Mouse (Mus musculus) kidney, embryonic 14.5 days (tissue): ENCODE results near the gene Speg. TPM values are rescaled to one million over a fixed set of nuclear protein-coding genes. Genes with fewer than 3 reads are reported as not detected.
A peak's percentile ranks its signal among the peaks of the same experiment; 100 is the strongest.

Source experiments
- ATAC-seq: fragments of 200-750 bp; cut with Nextera tagmentation; 2 replicates; pipeline ENCODE4 v1.8.0; 2017; ENCODE audit warnings: moderate number of reproducible peaks, mild to moderate bottlenecking, moderate TSS enrichment, moderate library complexity; ENCODE audit not compliant: low FRiP score, low TSS enrichment
- H3K27ac ChIP-seq: fragments of 300-500 bp; sonication (generic); 2 replicates; pipeline ENCODE4 v1.5.1; 2014; ENCODE audit warnings: low read depth, mild to moderate bottlenecking, low read length, moderate library complexity, mixed read lengths
- H3K27me3 ChIP-seq: fragments of 300-500 bp; sonication (generic); 2 replicates; pipeline ENCODE4 v1.6.1; 2014; ENCODE audit warnings: mild to moderate bottlenecking, low read length; ENCODE audit not compliant: control insufficient read depth, insufficient read depth
- H3K36me3 ChIP-seq: fragments of 300-500 bp; sonication (generic); 2 replicates; pipeline ENCODE4 v1.6.1; 2014; ENCODE audit warnings: low read length, mixed read lengths; ENCODE audit not compliant: control insufficient read depth, insufficient read depth
- H3K4me1 ChIP-seq: fragments of 300-500 bp; sonication (generic); 2 replicates; pipeline ENCODE4 v1.6.1; 2014; ENCODE audit warnings: low read length, mixed read lengths; ENCODE audit not compliant: control insufficient read depth, insufficient read depth
- H3K4me2 ChIP-seq: fragments of 300-500 bp; sonication (generic); replicated peaks from 2 replicates; pipeline ENCODE4 v1.6.1; 2014; ENCODE audit warnings: low read depth, mild to moderate bottlenecking, low read length
- H3K4me3 ChIP-seq: fragments of 300-500 bp; sonication (generic); 2 replicates; pipeline ENCODE4 v1.5.1; 2014; ENCODE audit warnings: mild to moderate bottlenecking, low read length
- H3K9ac ChIP-seq: fragments of 300-500 bp; sonication (generic); 2 replicates; pipeline ENCODE4 v1.6.1; 2014; ENCODE audit warnings: low read depth, mild to moderate bottlenecking, low read length, moderate library complexity
- H3K9me3 ChIP-seq: fragments of 300-500 bp; sonication (generic); 2 replicates; pipeline ENCODE4 v1.6.1; 2016; ENCODE audit warnings: low read length; ENCODE audit not compliant: control insufficient read depth
- WGBS: fragments of 180-500 bp; shearing (Covaris S2); extraction: QIAGEN DNeasy Blood & Tissue Kit; methylation state at CpG from one replicate; pipeline ENCODE4 v1.1.7; 2014; 5-methylcytosine and 5-hydroxymethylcytosine counted together
- polyA plus RNA-seq: library from polyadenylated mRNA; unstranded; fragments of >200 nt; fragmentation: Nextera tagmentation; extraction: Ambion mirVana; gene quantifications from 2 replicates; pipeline ENCODE4 v1.2.1, GENCODE M21; 2014

The Speg gene
- polyA plus RNA-seq, 1 experiment from 2014 or later: 43.5 TPM

DNA sequence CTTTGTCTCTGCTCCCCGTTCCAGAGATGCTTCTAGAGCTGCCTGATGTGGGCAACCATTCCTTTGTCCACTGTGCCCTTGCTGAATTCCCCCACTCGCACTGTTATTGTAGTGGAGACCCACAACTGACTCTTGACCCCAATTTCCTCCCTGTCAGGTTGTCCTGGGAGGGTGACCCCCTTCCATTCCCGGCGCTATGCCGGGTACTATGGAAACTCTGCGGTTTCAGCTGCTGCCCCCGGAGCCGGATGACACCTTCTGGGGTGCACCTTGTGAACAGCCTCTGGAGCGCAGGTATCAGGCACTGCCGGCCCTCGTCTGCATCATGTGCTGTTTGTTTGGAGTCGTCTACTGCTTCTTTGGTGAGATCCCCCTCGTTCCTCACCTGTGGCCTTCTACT, 104.9 kb downstream of the Speg start:
- no peak for ATAC-seq
- peak overlapping the region; percentile 84 for H3K4me2 ChIP-seq
- H3K4me3 ChIP-seq: peak overlapping the region; percentile 80
- H3K4me1 ChIP-seq: peaks cover 14% of the 10 kb centered on the region
- peaks cover 40% of the 10 kb centered on the region for H3K27me3 ChIP-seq
- WGBS: 14% methylated on average over 13 of the region's 13 CpGs
- no peaks in the 10 kb centered on the region for H3K9me3 ChIP-seq
- no peak overlapping the region for H3K27ac ChIP-seq
- no peak overlapping the region; the same call in 1 of the 2 replicates for H3K9ac ChIP-seq
- H3K36me3 ChIP-seq: peaks cover 18% of the 10 kb centered on the region

DNA sequence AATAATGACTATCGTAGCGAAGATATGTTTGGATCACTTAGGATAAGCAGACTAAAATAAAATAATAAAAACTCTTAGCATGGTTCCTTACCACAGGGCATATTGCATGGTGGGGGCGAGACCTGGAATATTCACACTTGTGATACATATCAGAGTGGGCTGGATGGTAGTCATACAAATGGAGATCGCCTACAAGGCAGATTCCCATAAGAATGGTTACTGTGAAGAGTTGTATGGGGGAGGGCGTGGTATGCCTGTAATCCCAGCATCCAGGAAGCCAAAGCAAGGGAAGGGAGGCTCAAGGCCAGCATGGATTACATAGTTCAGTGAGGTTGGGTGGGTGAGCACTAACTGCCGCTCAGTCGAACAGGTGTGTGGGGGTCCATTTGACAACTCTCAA, 105.6 kb downstream of the Speg start:
- no peak overlapping the region for H3K4me3 ChIP-seq
- no peak for ATAC-seq
- no peak overlapping the region for H3K9ac ChIP-seq
- H3K27ac ChIP-seq: no peak overlapping the region
- peaks cover 14% of the 10 kb centered on the region for H3K4me1 ChIP-seq
- 85% methylated on average over 7 of the region's 7 CpGs for WGBS
- H3K4me2 ChIP-seq: no peak overlapping the region
- peaks cover 11% of the 10 kb centered on the region for H3K36me3 ChIP-seq
- H3K9me3 ChIP-seq: no peaks in the 10 kb centered on the region
- H3K27me3 ChIP-seq: peaks cover 45% of the 10 kb centered on the region

Other genes with a start within 250 kb of the Speg start
- 0.84 and 2.4 TPM in 2 replicates for gene Slc23a3, start 241.4 kb upstream of the Speg start, polyA plus RNA-seq
- gene Cnppd1, start 232.6 kb upstream of the Speg start, polyA plus RNA-seq: 25.8 and 35.7 TPM in 2 replicates
- 36.6 and 56.0 TPM in 2 replicates for gene Retreg2, start 232.5 kb upstream of the Speg start, polyA plus RNA-seq
- 39.6 and 40.0 TPM in 2 replicates for gene Zfand2b, start 206.7 kb upstream of the Speg start, polyA plus RNA-seq
- gene Abcb6, start 194.9 kb upstream of the Speg start, polyA plus RNA-seq: 19.4 and 23.8 TPM in 2 replicates
- 16.7 and 21.1 TPM in 2 replicates for gene Ankzf1, start 183.1 kb upstream of the Speg start, polyA plus RNA-seq
- gene Atg9a, start 183.1 kb upstream of the Speg start, polyA plus RNA-seq: 18.5 and 26.0 TPM in 2 replicates
- 18.1 and 34.4 TPM in 2 replicates for gene Glb1l, start 164.5 kb upstream of the Speg start, polyA plus RNA-seq
- gene Stk16, start 164.5 kb upstream of the Speg start, polyA plus RNA-seq: 125 and 129 TPM in 2 replicates
- 31.6 and 32.1 TPM in 2 replicates for gene Tuba4a, start 155.4 kb upstream of the Speg start, polyA plus RNA-seq
- gene A630095N17Rik, start 143.2 kb upstream of the Speg start, polyA plus RNA-seq: not detected in 2 replicates
- 13.2 and 14.4 TPM in 2 replicates for gene Dnajb2, start 138.9 kb upstream of the Speg start, polyA plus RNA-seq
- gene Ptprn, start 110.8 kb upstream of the Speg start, polyA plus RNA-seq: 0.08 TPM in 1 of 2 replicates, not detected in the other
- gene Resp18, start 96.9 kb upstream of the Speg start, polyA plus RNA-seq: not detected in 2 replicates
- gene Dnpep, start 57.3 kb upstream of the Speg start, polyA plus RNA-seq: 146 and 150 TPM in 2 replicates
- gene Des, start 15.0 kb upstream of the Speg start, polyA plus RNA-seq: 41.5 and 51.6 TPM in 2 replicates
- gene Gmppa, start 60.6 kb downstream of the Speg start, polyA plus RNA-seq: 65.2 and 67.6 TPM in 2 replicates
- 0.32 and 0.41 TPM in 2 replicates for gene Asic4, start 75.1 kb downstream of the Speg start, polyA plus RNA-seq
- gene Chpf, start 104.0 kb downstream of the Speg start, polyA plus RNA-seq: 37.1 and 41.4 TPM in 2 replicates
- 0.62 and 1.1 TPM in 2 replicates for gene Tmem198, start 104.2 kb downstream of the Speg start, polyA plus RNA-seq
- 79.8 and 83.2 TPM in 2 replicates for gene Obsl1, start 131.2 kb downstream of the Speg start, polyA plus RNA-seq
- gene Inha, start 131.8 kb downstream of the Speg start, polyA plus RNA-seq: 2.7 and 3.0 TPM in 2 replicates
- 15.3 and 22.0 TPM in 2 replicates for gene Stk11ip, start 146.2 kb downstream of the Speg start, polyA plus RNA-seq
- 14.4 and 18.8 TPM in 2 replicates for gene Slc4a3, start 171.0 kb downstream of the Speg start, polyA plus RNA-seq